Mouse (Mus musculus) liver (tissue): ENCODE measurements around the gene Evpl.
A peak's percentile ranks its signal among the peaks of the same experiment; 100 is the strongest.
"Not testable (repeated sequence)": the region's sequence is repeated elsewhere in the genome, so short reads cannot be mapped to it uniquely, and the experiment has no call there.

ENCODE experiments used
- DNase-seq: peaks from one replicate; pipeline ENCODE4 v3.0.0-alpha.2; 2020; ENCODE audit warnings: mixed read lengths

Evpl gene

GRCm38 (mm10) chr11:116237742-116238395 lies at the start of gene Evpl:
Gene Evpl, minus strand, starts transcription at chr11:116238077.
- DNase-seq: peak; percentile 65

GRCm38 (mm10) chr11:116287351-116287750 lies 49.5 kb upstream of the Evpl start:
- no peak for DNase-seq

GRCm38 (mm10) chr11:116285770-116286191 lies 47.9 kb upstream of the Evpl start:
- DNase-seq: no peak

GRCm38 (mm10) chr11:116283982-116284381 lies 46.1 kb upstream of the Evpl start:
- no peak for DNase-seq

GRCm38 (mm10) chr11:116282912-116283521 lies 45.1 kb upstream of the Evpl start:
- DNase-seq: no peak

- no peak for DNase-seq
Observed at GRCm38 (mm10) chr11:116282089-116282488, 44.2 kb upstream of the Evpl start.

- DNase-seq: no peak
Observed at GRCm38 (mm10) chr11:116281671-116282070, 43.8 kb upstream of the Evpl start.

GRCm38 (mm10) chr11:116280751-116281663 lies 43.1 kb upstream of the Evpl start, which contains the start of gene Galr2:
Gene Galr2, plus strand, starts transcription at chr11:116280939.
- DNase-seq: no peak

- not testable (repeated sequence) for DNase-seq
Observed at GRCm38 (mm10) chr11:116277184-116277583, 39.3 kb upstream of the Evpl start.

GRCm38 (mm10) chr11:116274045-116274666 lies 36.3 kb upstream of the Evpl start, which contains the start of gene Srp68:
Gene Srp68, minus strand, starts transcription at chr11:116274217.
- peak; percentile 91 for DNase-seq

- no peak for DNase-seq
Observed at GRCm38 (mm10) chr11:116273469-116274044, 35.7 kb upstream of the Evpl start.

- no peak for DNase-seq
Observed at GRCm38 (mm10) chr11:116272589-116273468, 35.0 kb upstream of the Evpl start.

GRCm38 (mm10) chr11:116269560-116269959 lies 31.7 kb upstream of the Evpl start:
- no peak for DNase-seq

GRCm38 (mm10) chr11:116268313-116268712 lies 30.4 kb upstream of the Evpl start:
- no peak for DNase-seq

- no peak for DNase-seq
Observed at GRCm38 (mm10) chr11:116267637-116268036, 29.8 kb upstream of the Evpl start.

GRCm38 (mm10) chr11:116265850-116266249 lies 28.0 kb upstream of the Evpl start:
- DNase-seq: no peak

- peak; percentile 44 for DNase-seq
Observed at GRCm38 (mm10) chr11:116265352-116265751, 27.5 kb upstream of the Evpl start.

- no peak for DNase-seq
Observed at GRCm38 (mm10) chr11:116260259-116260658, 22.4 kb upstream of the Evpl start.

- DNase-seq: no peak
Observed at GRCm38 (mm10) chr11:116259461-116259860, 21.6 kb upstream of the Evpl start.

- no peak for DNase-seq
Observed at GRCm38 (mm10) chr11:116255982-116256675, 18.3 kb upstream of the Evpl start.
